Mouse (Mus musculus): Measurements from ENCODE around the gene Dctn2.

DNA sequence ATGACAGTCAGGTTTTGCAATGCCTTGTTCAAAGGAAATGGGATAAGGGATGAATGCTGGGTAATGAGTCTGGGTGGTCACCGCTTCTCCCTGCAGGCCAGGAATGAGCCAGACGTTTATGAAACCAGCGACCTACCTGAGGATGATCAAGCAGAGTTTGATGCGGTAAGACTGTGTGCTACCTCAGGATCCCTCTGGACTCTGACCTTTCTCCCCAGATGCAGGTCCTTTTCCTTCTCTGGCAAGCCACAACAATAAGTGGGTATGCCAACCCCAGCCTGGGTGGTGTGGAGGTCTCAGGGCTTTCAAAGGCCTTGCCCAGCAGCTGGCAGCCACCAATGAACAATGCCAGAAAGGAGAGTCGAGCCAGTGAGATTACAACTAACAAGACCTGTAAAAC lies 1.1 kb downstream of the Dctn2 start:
- no peak for TF ChIP-seq ZC3H11A (IDR thresholded peaks at IDR 0.05; ENCODE audit: low read depth, low read length)
- TF ChIP-seq CTCF (IDR thresholded peaks at IDR 0.05 in 2 of 3, conservative IDR thresholded peaks at IDR 0.05 in 1 of 3; ENCODE audit: control insufficient read depth in 1 of 3, insufficient read depth in 1 of 3, low read depth in 2 of 3, low read length in 3 of 3, poor library complexity in 1 of 3, severe bottlenecking in 1 of 3) = no peak
- no peak for TF ChIP-seq TAL1 (IDR thresholded peaks at IDR 0.05; ENCODE audit: low read length)
- TF ChIP-seq POLR2A (IDR thresholded peaks at IDR 0.05; ENCODE audit: control insufficient read depth in 1 of 2, insufficient read depth in 1 of 2, low read depth in 1 of 2, low read length in 2 of 2, poor library complexity in 1 of 2) = no peak
- no peak for TF ChIP-seq MYC (IDR thresholded peaks at IDR 0.05; ENCODE audit: low read depth, low read length)
- no peak for TF ChIP-seq EP300 (IDR thresholded peaks at IDR 0.05; ENCODE audit: low read depth in 1 of 2, low read length in 2 of 2)
- TF ChIP-seq E2F4 (IDR thresholded peaks at IDR 0.05; ENCODE audit: borderline replicate concordance, low read depth, low read length) = no peak
- no peak for TF ChIP-seq KAT2A (conservative IDR thresholded peaks at IDR 0.05; ENCODE audit: low read depth, low read length)
- TF ChIP-seq BHLHE40 (IDR thresholded peaks at IDR 0.05; ENCODE audit: borderline replicate concordance, low read depth, low read length) = no peak
- no peak for TF ChIP-seq RCOR1 (IDR thresholded peaks at IDR 0.05; ENCODE audit: low read depth, low read length)
- TF ChIP-seq RAD21 (IDR thresholded peaks at IDR 0.05; ENCODE audit: low read depth, low read length) = no peak
- TF ChIP-seq MAFK (IDR thresholded peaks at IDR 0.05; ENCODE audit: borderline replicate concordance, low read depth, low read length) = no peak
- TF ChIP-seq NRF1 (IDR thresholded peaks at IDR 0.05; ENCODE audit: insufficient read depth, low read depth, low read length, poor library complexity, severe bottlenecking) = no peak

Measured in MEL (cell line).